Mouse (Mus musculus) heart, embryonic 14.5 days (tissue): ENCODE measurements at regions not wholly inside any gene's neighbourhood (a gene's known extent, or its start where the extent isn't known, plus 50 kb on each side); places are given as distances from the start of the nearest gene placed in this dataset.

ENCODE experiments used
- ATAC-seq: fragments of 200-750 bp; cut with Nextera tagmentation; 2 replicates; pipeline ENCODE4 v1.8.0; 2017; ENCODE audit warnings: low read depth, moderate TSS enrichment; ENCODE audit not compliant: insufficient number of reproducible peaks, insufficient read depth, low FRiP score
- H3K27ac ChIP-seq, 2 experiments: fragments of 200-500 bp in 1 of 2; fragments of 300-500 bp in 1 of 2; sonication (generic) in 1 of 2; replicated peaks in 1 of 2; 2 replicates each; pipeline ENCODE4 v1.5.1; 2012 to 2014; ENCODE audit warnings: low read depth in 2 of 2, low read length in 2 of 2, control low read depth in 1 of 2, mild to moderate bottlenecking in 1 of 2, mixed read lengths in 1 of 2; ENCODE audit not compliant: control insufficient read depth in 1 of 2, insufficient read depth in 1 of 2
- H3K27me3 ChIP-seq: fragments of 300-500 bp; sonication (generic); 2 replicates; pipeline ENCODE4 v1.6.1; 2014; ENCODE audit warnings: mild to moderate bottlenecking, low read length, control low read depth; ENCODE audit not compliant: control insufficient read depth, insufficient read depth
- H3K36me3 ChIP-seq: fragments of 300-500 bp; sonication (generic); 2 replicates; pipeline ENCODE4 v1.6.1; 2014; ENCODE audit warnings: mild to moderate bottlenecking, control low read depth, low read length, mixed read lengths; ENCODE audit not compliant: control insufficient read depth, insufficient read depth
- H3K4me1 ChIP-seq, 2 experiments: fragments of 200-500 bp in 1 of 2; fragments of 300-500 bp in 1 of 2; sonication (generic) in 1 of 2; 2 replicates each; pipeline ENCODE4 v1.6.1; 2012 to 2014; ENCODE audit warnings: low read length in 2 of 2, control low read depth in 1 of 2, mixed read lengths in 1 of 2; ENCODE audit not compliant: control insufficient read depth in 2 of 2, insufficient read depth in 2 of 2
- H3K4me2 ChIP-seq: fragments of 300-500 bp; sonication (generic); 2 replicates; pipeline ENCODE4 v1.6.1; 2014; ENCODE audit warnings: mild to moderate bottlenecking, low read length
- H3K4me3 ChIP-seq, 2 experiments: fragments of 200-500 bp in 1 of 2; fragments of 300-500 bp in 1 of 2; sonication (generic) in 1 of 2; 2 replicates each; pipeline ENCODE4 v1.5.1; 2012 to 2014; ENCODE audit warnings: low read length in 2 of 2, mild to moderate bottlenecking in 2 of 2, control low read depth in 1 of 2, low read depth in 1 of 2, moderate library complexity in 1 of 2; ENCODE audit not compliant: control insufficient read depth in 1 of 2, insufficient read depth in 1 of 2
- H3K9ac ChIP-seq: fragments of 300-500 bp; sonication (generic); 2 replicates; pipeline ENCODE4 v1.6.1; 2014; ENCODE audit warnings: mild to moderate bottlenecking, low read length
- H3K9me3 ChIP-seq: fragments of 300-500 bp; sonication (generic); 2 replicates; pipeline ENCODE4 v1.6.1; 2016; ENCODE audit warnings: low read length, control low read depth; ENCODE audit not compliant: control insufficient read depth
- WGBS: fragments of 180-500 bp; shearing (Covaris S2); extraction: QIAGEN DNeasy Blood & Tissue Kit; methylation state at CpG from one replicate; pipeline ENCODE4 v1.1.7; 2014; 5-methylcytosine and 5-hydroxymethylcytosine counted together

GRCm38 (mm10) chr6:31731391-31731790 is 167.6 kb upstream of the Podxl start:
- Histone ChIP-seq H3K36me3 (no peaks in the 10 kb centered on the region), H3K4me2 (no peak overlapping the region), H3K4me1 (no peaks in the 10 kb centered on the region), H3K9ac (no peak overlapping the region), H3K27ac (no peak overlapping the region), H3K4me3 (no peak overlapping the region), H3K27me3 (no peaks in the 10 kb centered on the region), H3K9me3 (no peaks in the 10 kb centered on the region)
- no peak for ATAC-seq
- 86% methylated on average over 4 of the region's 4 CpGs for WGBS

- Histone ChIP-seq H3K9me3 (no peaks in the 10 kb centered on the region), H3K4me1 (no peaks in the 10 kb centered on the region), H3K36me3 (no peaks in the 10 kb centered on the region), H3K4me3 (no peak overlapping the region), H3K4me2 (no peak overlapping the region), H3K9ac (no peak overlapping the region), H3K27me3 (no peaks in the 10 kb centered on the region), H3K27ac (no peak overlapping the region)
- ATAC-seq, result no peak
- WGBS, result 59% methylated on average over 9 of the region's 9 CpGs
Observed at GRCm38 (mm10) chr6:31719614-31720013, 155.8 kb upstream of the Podxl start.

- H3K4me2 ChIP-seq, result no peak overlapping the region
- no peaks in the 10 kb centered on the region for H3K27me3 ChIP-seq
- H3K4me3 ChIP-seq, result no peak overlapping the region
- H3K4me1 ChIP-seq, result no peaks in the 10 kb centered on the region
- no peak for ATAC-seq
- H3K27ac ChIP-seq, result no peak overlapping the region
- no peaks in the 10 kb centered on the region for H3K9me3 ChIP-seq
- H3K9ac ChIP-seq, result no peak overlapping the region
- 20% methylated on average over 4 of the region's 4 CpGs for WGBS
- no peaks in the 10 kb centered on the region for H3K36me3 ChIP-seq
Observed at GRCm38 (mm10) chr6:31718843-31719242, 155.1 kb upstream of the Podxl start.

- Histone ChIP-seq H3K4me2 (no peak overlapping the region), H3K4me3 (no peak overlapping the region), H3K4me1 (no peaks in the 10 kb centered on the region), H3K27ac (no peak overlapping the region), H3K9me3 (no peaks in the 10 kb centered on the region), H3K9ac (no peak overlapping the region), H3K27me3 (no peaks in the 10 kb centered on the region), H3K36me3 (no peaks in the 10 kb centered on the region)
- 13% methylated on average over 12 of the region's 12 CpGs for WGBS
- ATAC-seq, result no peak
Observed at GRCm38 (mm10) chr6:31717531-31717930, 153.8 kb upstream of the Podxl start.

GRCm38 (mm10) chr6:31707256-31707655 is 143.5 kb upstream of the Podxl start:
- H3K27me3 ChIP-seq, result no peaks in the 10 kb centered on the region
- 60% methylated on average over 3 of the region's 3 CpGs for WGBS
- H3K4me1 ChIP-seq, result no peaks in the 10 kb centered on the region
- no peak overlapping the region for H3K4me2 ChIP-seq
- no peak for ATAC-seq
- H3K36me3 ChIP-seq, result no peaks in the 10 kb centered on the region
- no peak overlapping the region for H3K27ac ChIP-seq
- no peak overlapping the region for H3K4me3 ChIP-seq
- no peak overlapping the region for H3K9ac ChIP-seq
- H3K9me3 ChIP-seq, result 0 out of 2 replicates have a peak, but pooled peaks cover 5% of the 10 kb centered on the region

DNA sequence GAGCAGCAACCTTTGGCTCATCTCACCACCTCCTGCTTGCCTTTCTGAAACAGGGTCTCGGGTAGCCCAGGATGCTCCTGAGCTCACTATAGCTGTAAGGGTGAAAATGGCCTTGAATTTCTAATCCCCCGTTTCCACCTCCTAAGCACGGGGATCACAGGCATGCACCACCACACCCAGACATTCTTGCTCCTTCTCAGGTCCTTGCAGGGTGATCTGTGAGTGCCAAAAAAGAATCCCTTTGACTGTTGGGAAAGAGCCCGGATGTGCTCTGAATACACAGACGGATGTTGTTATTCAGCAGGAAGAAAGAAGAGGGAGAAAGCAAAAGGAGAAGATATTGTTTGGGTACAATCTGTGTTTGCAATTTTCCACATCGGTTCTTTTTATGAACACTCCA is 140.4 kb upstream of the Podxl start:
- H3K9ac ChIP-seq, result no peak overlapping the region
- H3K4me3 ChIP-seq, result no peak overlapping the region
- H3K4me2 ChIP-seq, result no peak overlapping the region
- 80% methylated on average over 6 of the region's 6 CpGs for WGBS
- no peaks in the 10 kb centered on the region for H3K27me3 ChIP-seq
- H3K36me3 ChIP-seq, result no peaks in the 10 kb centered on the region
- H3K4me1 ChIP-seq, result no peaks in the 10 kb centered on the region
- H3K27ac ChIP-seq, result no peak overlapping the region
- ATAC-seq, result no peak
- H3K9me3 ChIP-seq, result 0 out of 2 replicates have a peak, but pooled peaks cover 5% of the 10 kb centered on the region

DNA sequence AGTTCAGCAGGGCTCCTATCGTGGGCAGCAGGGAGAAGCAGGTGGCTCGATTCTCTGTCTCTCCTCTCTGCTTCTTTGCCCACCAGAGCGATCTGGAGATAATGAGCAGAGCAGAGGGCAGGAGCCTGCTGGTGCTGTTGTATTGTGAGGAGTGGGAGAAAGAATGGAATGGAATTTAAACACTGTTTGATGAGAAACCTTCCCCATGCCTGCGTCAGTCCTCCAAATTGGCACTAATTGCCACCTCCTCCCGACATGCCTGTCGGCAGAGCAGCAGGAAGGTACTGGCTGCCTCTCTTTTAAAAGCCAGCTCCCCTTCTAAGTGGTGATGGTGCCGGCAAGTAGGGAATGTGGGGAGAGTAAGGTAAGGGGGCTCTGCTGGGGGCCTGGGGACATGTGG is 139.2 kb upstream of the Podxl start:
- Histone ChIP-seq H3K4me1 (no peaks in the 10 kb centered on the region), H3K36me3 (no peaks in the 10 kb centered on the region), H3K9me3 (0 out of 2 replicates have a peak, but pooled peaks cover under 1% of the 10 kb centered on the region), H3K9ac (no peak overlapping the region), H3K27me3 (no peaks in the 10 kb centered on the region), H3K4me2 (no peak overlapping the region), H3K27ac (no peak overlapping the region), H3K4me3 (no peak overlapping the region)
- no peak for ATAC-seq
- 43% methylated on average over 7 of the region's 7 CpGs for WGBS

DNA sequence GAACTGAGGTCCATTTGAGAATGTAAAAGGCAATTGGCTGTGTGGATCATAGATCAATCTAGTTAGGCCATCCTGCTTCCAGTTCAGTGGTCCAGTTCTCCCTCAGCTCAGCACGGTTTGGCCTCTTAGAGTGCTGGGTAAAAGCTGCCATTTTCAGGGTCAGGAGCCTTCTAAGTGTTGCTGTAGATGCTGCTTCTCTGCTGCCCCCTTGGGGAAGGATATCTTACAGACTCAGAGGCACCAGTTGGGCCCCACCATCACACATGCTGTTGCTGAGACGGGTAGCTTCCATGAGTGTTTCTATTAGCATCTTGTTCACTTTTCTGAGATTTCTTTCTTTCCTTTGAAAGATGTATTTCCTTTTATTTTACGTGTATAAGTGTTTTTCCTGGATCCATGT is 132.1 kb upstream of the Podxl start:
- Histone ChIP-seq H3K4me3 (no peak overlapping the region), H3K4me1 (no peaks in the 10 kb centered on the region), H3K36me3 (no peaks in the 10 kb centered on the region), H3K27ac (no peak overlapping the region), H3K4me2 (no peak overlapping the region), H3K27me3 (no peaks in the 10 kb centered on the region), H3K9me3 (no peaks in the 10 kb centered on the region), H3K9ac (no peak overlapping the region)
- no peak for ATAC-seq
- 58% methylated on average over 3 of the region's 3 CpGs for WGBS
